Mouse (Mus musculus): ENCODE data around the gene Myh13.

DNA sequence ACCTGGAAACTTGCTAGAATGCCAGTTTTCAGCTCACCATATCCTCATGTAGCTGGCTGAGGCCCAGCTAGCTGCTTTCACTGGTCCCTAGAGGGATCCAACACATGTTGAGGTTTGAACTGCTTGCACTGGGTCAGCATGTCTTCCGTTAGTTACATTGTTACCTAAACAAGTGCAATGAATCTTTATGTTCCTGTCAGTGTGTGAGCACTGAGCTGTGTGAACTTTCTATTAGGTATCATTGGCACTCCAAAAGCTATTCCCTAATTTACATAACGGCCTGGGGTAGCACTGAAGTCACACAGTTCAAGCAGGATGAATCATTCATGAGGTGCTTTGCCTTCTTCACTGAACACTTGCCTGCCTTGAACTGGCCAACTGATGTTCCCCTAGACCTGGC is 5.1 kb downstream of the Myh13 start:
- TF ChIP-seq CTCF (IDR thresholded peaks at IDR 0.05; ENCODE audit: control insufficient read depth, insufficient read depth, low read length) = no peak
- no peak for TF ChIP-seq POLR2A (IDR thresholded peaks at IDR 0.05; ENCODE audit: borderline replicate concordance, control insufficient read depth, low read depth, low read length)
